Mouse (Mus musculus) cerebellum, postnatal 14 days (tissue): ENCODE data around the gene Efna1.

Experiments
- DNase-seq, 2 experiments: peaks; one replicate each; pipeline ENCODE4 v3.0.0; 2021; ENCODE audit warnings: mixed read lengths in 2 of 2

The Efna1 gene

GRCm38 (mm10) chr3:89280606-89281511, at the start of gene Efna1:
Gene Efna1 (minus strand): TSS chr3:89281142.
- peak; percentile 69 to 71 for DNase-seq

GRCm38 (mm10) chr3:89330346-89330745, 49.4 kb upstream of the Efna1 start:
- peak in 1 of 2 experiments; percentile 27 for DNase-seq

- DNase-seq: peak in 1 of 2 experiments; percentile 13
These were observed 47.7 kb upstream of the Efna1 start for GRCm38 (mm10) chr3:89328623-89329022.

GRCm38 (mm10) chr3:89327371-89327870, 46.5 kb upstream of the Efna1 start:
- peak in 1 of 2 experiments; percentile 1 for DNase-seq

- DNase-seq: no peak
These were observed 44.9 kb upstream of the Efna1 start for GRCm38 (mm10) chr3:89325882-89326281.

- DNase-seq: peak; percentile 67 to 72
These were observed 41.7 kb upstream of the Efna1 start, which contains the start of gene Efna3 for GRCm38 (mm10) chr3:89322514-89323165. Gene Efna3 (minus strand): TSS chr3:89322965.

GRCm38 (mm10) chr3:89322131-89322500, 41.2 kb upstream of the Efna1 start:
- no peak for DNase-seq

GRCm38 (mm10) chr3:89321183-89322130, 40.5 kb upstream of the Efna1 start:
- peak; percentile 38 to 56 for DNase-seq

- DNase-seq: peak in 1 of 2 experiments; percentile 54
These were observed 39.7 kb upstream of the Efna1 start for GRCm38 (mm10) chr3:89320581-89321182.

- peak in 1 of 2 experiments; percentile 39 for DNase-seq
These were observed 38.8 kb upstream of the Efna1 start for GRCm38 (mm10) chr3:89319591-89320350.

GRCm38 (mm10) chr3:89318971-89319590, 38.1 kb upstream of the Efna1 start:
- DNase-seq: peak in 1 of 2 experiments; percentile 45

- peak in 1 of 2 experiments; percentile 20 for DNase-seq
These were observed 37.4 kb upstream of the Efna1 start for GRCm38 (mm10) chr3:89318316-89318715.

GRCm38 (mm10) chr3:89317246-89317645, 36.3 kb upstream of the Efna1 start:
- no peak for DNase-seq

- peak; percentile 93 to 94 for DNase-seq
These were observed 35.9 kb upstream of the Efna1 start for GRCm38 (mm10) chr3:89316833-89317232.

GRCm38 (mm10) chr3:89315930-89316831, 35.2 kb upstream of the Efna1 start:
- DNase-seq: peak in 1 of 2 experiments; percentile 41

- peak; percentile 83 to 93 for DNase-seq
These were observed 34.4 kb upstream of the Efna1 start for GRCm38 (mm10) chr3:89315195-89315929.

- no peak for DNase-seq
These were observed 33.8 kb upstream of the Efna1 start for GRCm38 (mm10) chr3:89314791-89315190.

GRCm38 (mm10) chr3:89314340-89314739, 33.4 kb upstream of the Efna1 start:
- no peak for DNase-seq

- DNase-seq: peak; percentile 84
These were observed 27.1 kb upstream of the Efna1 start for GRCm38 (mm10) chr3:89308089-89308488.
